In genomic region chr7:110237837-110238451, GRCm38 (mm10) we compare ENCODE assay signal across 8 mouse cellular contexts. TPM values are rescaled to one million over a fixed set of nuclear protein-coding genes. Genes with fewer than 3 reads are reported as not detected.
DNase-seq lines count a peak whose midpoint lies in the region; ATAC-seq and TF ChIP-seq lines count a peak whose summit lies in the region.

No protein-coding gene starts in this region.

- peak; percentile 15 for DNase-seq in gastrocnemius, adult 18-20 months (ENCODE audit: low spot score)
- DNase-seq in gastrocnemius, postnatal 4 days (ENCODE audit: low spot score in 2 of 2): no peak
- peak; percentile 68 for DNase-seq in 3T3-L1 (ENCODE audit: low read depth, low spot score)
- DNase-seq in forebrain, embryonic 10.5 days (ENCODE audit: extremely low spot score, low spot score): no peak
- DNase-seq in kidney, postnatal 0 days (ENCODE audit: low spot score): peak; percentile 74
- no peak for DNase-seq in testis, postnatal 10 days (ENCODE audit: low spot score)
- no peak for DNase-seq in liver, embryonic 11.5 days (ENCODE audit: low spot score)

- peaks cover 28% of the 10 kb centered on the region for H3K4me1 ChIP-seq in forebrain, embryonic 10.5 days
- H3K4me1 ChIP-seq in kidney, postnatal 0 days (replicated peaks; ENCODE audit: insufficient read depth, low read length): peaks cover 8% of the 10 kb centered on the region
- H3K4me1 ChIP-seq in stomach, embryonic 16.5 days (ENCODE audit: control insufficient read depth, insufficient read depth, low read length): peaks cover 10% of the 10 kb centered on the region
- H3K4me1 ChIP-seq in liver, embryonic 11.5 days (replicated peaks; ENCODE audit: control insufficient read depth, insufficient read depth, low read length): no peaks in the 10 kb centered on the region; the same call in 1 of the 2 replicates

- TF ChIP-seq CTCF in kidney, postnatal 0 days (IDR thresholded peaks at IDR 0.05; ENCODE audit: low read depth): no peak

- no peak; the same call in 1 of the 2 replicates for ATAC-seq in kidney, postnatal 0 days (replicated peaks; ENCODE audit: low FRiP score, low read depth)
- peak; percentile 64; the same call in 1 of the 2 replicates for ATAC-seq in stomach, embryonic 16.5 days (ENCODE audit: insufficient read depth, low FRiP score)
- no peak for ATAC-seq in liver, embryonic 11.5 days (replicated peaks; ENCODE audit: low FRiP score)

- H3K4me2 ChIP-seq in kidney, postnatal 0 days (ENCODE audit: low read length): peak overlapping the region; percentile 32
- H3K4me2 ChIP-seq in stomach, embryonic 16.5 days (ENCODE audit: low read depth, low read length): peak overlapping the region; percentile 20; the same call in 1 of the 2 replicates
- no peak overlapping the region for H3K4me2 ChIP-seq in liver, embryonic 11.5 days

- H3K27ac ChIP-seq in forebrain, embryonic 10.5 days: peak overlapping the region; percentile 32; the same call in 1 of the 2 replicates
- peak overlapping the region; percentile 84 for H3K27ac ChIP-seq in kidney, postnatal 0 days
- peak overlapping the region; percentile 72 for H3K27ac ChIP-seq in stomach, embryonic 16.5 days (ENCODE audit: low read length)
- H3K27ac ChIP-seq in liver, embryonic 11.5 days (ENCODE audit: low read depth, low read length): no peak overlapping the region

- 0 out of 2 replicates have a peak, but pooled peaks cover 7% of the 10 kb centered on the region for H3K36me3 ChIP-seq in forebrain, embryonic 10.5 days (replicated peaks)
- H3K36me3 ChIP-seq in kidney, postnatal 0 days (ENCODE audit: insufficient read depth, low read length): no peaks in the 10 kb centered on the region
- H3K36me3 ChIP-seq in stomach, embryonic 16.5 days (ENCODE audit: control insufficient read depth, insufficient read depth, low read length): no peaks in the 10 kb centered on the region
- H3K36me3 ChIP-seq in liver, embryonic 11.5 days (ENCODE audit: control insufficient read depth, insufficient read depth, low read length): no peaks in the 10 kb centered on the region

- no peaks in the 10 kb centered on the region for H3K27me3 ChIP-seq in forebrain, embryonic 10.5 days (ENCODE audit: poor library complexity, severe bottlenecking)
- no peaks in the 10 kb centered on the region for H3K27me3 ChIP-seq in kidney, postnatal 0 days (ENCODE audit: insufficient read depth, low read length)
- H3K27me3 ChIP-seq in stomach, embryonic 16.5 days (ENCODE audit: control insufficient read depth, insufficient read depth, low read length): no peaks in the 10 kb centered on the region
- no peaks in the 10 kb centered on the region for H3K27me3 ChIP-seq in liver, embryonic 11.5 days (replicated peaks; ENCODE audit: control insufficient read depth, insufficient read depth, low read length)

- no peaks in the 10 kb centered on the region for H3K9me3 ChIP-seq in forebrain, embryonic 10.5 days
- H3K9me3 ChIP-seq in kidney, postnatal 0 days (replicated peaks; ENCODE audit: low read length): no peaks in the 10 kb centered on the region
- no peaks in the 10 kb centered on the region for H3K9me3 ChIP-seq in stomach, embryonic 16.5 days (replicated peaks; ENCODE audit: control insufficient read depth, low read length)
- H3K9me3 ChIP-seq in liver, embryonic 11.5 days (ENCODE audit: control insufficient read depth, low read length): no peaks in the 10 kb centered on the region

- WGBS in forebrain, embryonic 10.5 days: 42% methylated on average over 2 of the region's 2 CpGs
- 39% methylated on average over 2 of the region's 2 CpGs for WGBS in kidney, postnatal 0 days
- 36% methylated on average over 2 of the region's 2 CpGs for WGBS in stomach, embryonic 16.5 days
- WGBS in liver, embryonic 11.5 days: 60% methylated on average over 2 of the region's 2 CpGs

- H3K9ac ChIP-seq in kidney, postnatal 0 days (ENCODE audit: low read depth, low read length): no peak overlapping the region
- H3K9ac ChIP-seq in stomach, embryonic 16.5 days (ENCODE audit: low read length): 0 out of 2 replicates have a peak overlapping the region, but pooled peaks have one; percentile 17
- H3K9ac ChIP-seq in liver, embryonic 11.5 days (ENCODE audit: low read depth, low read length): no peak overlapping the region

- H3K4me3 ChIP-seq in forebrain, embryonic 10.5 days: no peak overlapping the region
- no peak overlapping the region for H3K4me3 ChIP-seq in kidney, postnatal 0 days (replicated peaks; ENCODE audit: low read depth, low read length)
- H3K4me3 ChIP-seq in stomach, embryonic 16.5 days (replicated peaks; ENCODE audit: low read length): no peak overlapping the region
- H3K4me3 ChIP-seq in liver, embryonic 11.5 days (ENCODE audit: low read depth, low read length): no peak overlapping the region

RNA-seq across cellular contexts. Expression of gene Swap70, which starts 16.4 kb away (rescaled TPM):
- total RNA-seq in gastrocnemius, adult 18-20 months (2021): 1 to 10 TPM; 5.5 to 8.0 TPM
- total RNA-seq in gastrocnemius, postnatal 4 days (2021): 10 to 100 TPM; 17.9 to 20.0 TPM
- 32.0 and 36.0 TPM in 2 replicates for polyA plus RNA-seq in forebrain, embryonic 10.5 days (2016; fragmentation: Nextera tagmentation; extraction: Ambion mirVana)
- polyA plus RNA-seq in kidney, postnatal 0 days (2015; fragmentation: Nextera tagmentation; extraction: Ambion mirVana): 23.3 and 26.0 TPM in 2 replicates
- 23.2 and 25.8 TPM in 2 replicates for polyA plus RNA-seq in stomach, embryonic 16.5 days (2015; fragmentation: Nextera tagmentation; extraction: Ambion mirVana)
- 19.6 and 25.3 TPM in 2 replicates for polyA plus RNA-seq in liver, embryonic 11.5 days (2014; fragmentation: Nextera tagmentation; extraction: Ambion mirVana)

Comparison
In these comparisons a context has a peak if more than half of its experiments do, and no peak if none do; other contexts are left out.
1. DNase-seq: peak in gastrocnemius, adult 18-20 months (single experiment), 3T3-L1 (single experiment) and kidney, postnatal 0 days (single experiment); none in gastrocnemius, postnatal 4 days (0 of 2), forebrain, embryonic 10.5 days (single experiment), testis, postnatal 10 days (single experiment) and liver, embryonic 11.5 days (single experiment).